Mouse (Mus musculus) retina, embryonic 14.5 days (tissue): ENCODE data around the gene 0610030E20Rik.

Source experiments
- DNase-seq: peaks from one replicate; pipeline ENCODE4 v3.0.0-alpha.2; 2015; ENCODE audit warnings: low spot score

The 0610030E20Rik gene

DNA sequence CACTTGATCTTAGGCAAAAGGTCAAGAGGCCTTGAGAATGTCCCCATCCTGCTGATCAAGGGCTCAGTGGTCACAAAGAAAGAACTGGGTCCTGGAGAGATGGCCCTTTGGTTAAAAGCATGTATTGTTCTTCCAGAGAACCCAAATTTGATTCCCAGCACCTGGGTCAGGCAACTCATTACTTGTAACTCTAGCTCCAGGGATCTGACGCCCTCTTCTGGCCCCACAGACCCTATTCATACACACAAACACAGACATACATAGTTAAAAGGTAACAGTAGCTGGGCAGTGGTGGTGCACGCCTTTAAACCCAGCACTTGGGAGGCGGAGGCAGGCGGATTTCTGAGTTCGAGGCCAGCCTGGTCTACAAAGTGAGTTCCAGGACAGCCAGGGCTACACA, 45.2 kb downstream of the 0610030E20Rik start:
- no peak for DNase-seq

DNA sequence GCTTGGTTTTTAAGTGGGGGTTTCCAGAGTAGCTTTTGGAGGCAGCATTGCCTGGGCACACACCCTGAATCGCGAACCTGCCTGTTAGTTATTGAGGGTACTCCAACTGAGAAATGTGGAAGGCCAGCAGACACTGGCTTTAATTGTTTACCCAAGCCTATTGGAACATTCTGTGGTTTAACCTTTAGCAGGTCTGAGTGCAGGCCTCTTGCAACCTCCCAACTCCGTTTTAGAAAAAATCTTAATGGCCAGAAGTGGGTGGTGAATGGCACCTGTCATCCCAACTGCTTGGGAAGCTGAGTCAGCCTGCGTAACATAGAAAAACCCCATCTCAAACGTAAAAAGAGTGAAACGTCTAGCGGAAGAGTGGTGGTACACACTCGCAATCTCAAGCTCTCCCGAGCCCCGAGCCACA, 49.7 kb downstream of the 0610030E20Rik start:
- DNase-seq = no peak

DNA sequence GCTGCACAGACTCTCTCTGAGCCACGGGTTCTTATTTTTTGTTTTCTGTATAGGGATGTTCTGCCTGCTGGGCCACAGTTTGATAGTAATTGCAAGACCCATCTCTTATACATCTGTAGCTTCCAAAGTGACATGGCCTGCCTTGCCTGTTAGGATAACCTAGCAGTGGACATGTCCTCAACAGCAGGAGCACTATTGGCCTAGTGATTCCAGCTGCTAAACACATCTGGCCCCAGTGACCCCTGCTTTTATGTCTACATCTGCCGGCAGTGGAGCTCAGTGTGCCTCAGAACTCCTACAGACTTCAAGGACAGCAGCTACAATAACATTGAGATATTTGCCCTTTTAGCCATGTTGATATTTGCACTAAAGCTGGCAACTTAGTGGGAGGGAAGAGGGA, 52.9 kb downstream of the 0610030E20Rik start:
- no peak for DNase-seq

DNA sequence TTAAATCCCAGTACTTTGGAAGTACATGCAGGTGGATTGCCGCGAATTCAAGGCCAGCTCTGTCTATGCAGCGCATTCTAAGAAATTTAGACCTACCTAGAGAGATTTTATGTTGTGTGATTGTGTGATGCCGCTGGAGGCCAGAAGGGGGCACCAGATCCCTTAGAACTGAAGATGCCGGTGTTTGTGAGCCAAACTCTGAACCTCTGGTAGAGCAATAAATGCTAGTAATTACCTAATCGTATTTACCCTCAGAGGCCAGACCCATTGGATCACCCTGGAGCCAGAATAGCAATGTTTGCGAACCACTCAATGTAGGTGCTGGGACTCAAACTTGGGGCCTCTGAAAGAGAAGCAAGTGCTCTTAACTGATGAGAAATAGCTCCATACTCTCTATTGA, 54.8 kb downstream of the 0610030E20Rik start:
- DNase-seq = peak; percentile 80
